Mouse (Mus musculus) thymus, postnatal 14 days (tissue): ENCODE results near the gene Adamts2.
A peak's percentile ranks its signal among the peaks of the same experiment; 100 is the strongest.

Source experiments
- DNase-seq: peaks from one replicate; pipeline ENCODE4 v3.0.0; 2021

Gene Adamts2

DNA sequence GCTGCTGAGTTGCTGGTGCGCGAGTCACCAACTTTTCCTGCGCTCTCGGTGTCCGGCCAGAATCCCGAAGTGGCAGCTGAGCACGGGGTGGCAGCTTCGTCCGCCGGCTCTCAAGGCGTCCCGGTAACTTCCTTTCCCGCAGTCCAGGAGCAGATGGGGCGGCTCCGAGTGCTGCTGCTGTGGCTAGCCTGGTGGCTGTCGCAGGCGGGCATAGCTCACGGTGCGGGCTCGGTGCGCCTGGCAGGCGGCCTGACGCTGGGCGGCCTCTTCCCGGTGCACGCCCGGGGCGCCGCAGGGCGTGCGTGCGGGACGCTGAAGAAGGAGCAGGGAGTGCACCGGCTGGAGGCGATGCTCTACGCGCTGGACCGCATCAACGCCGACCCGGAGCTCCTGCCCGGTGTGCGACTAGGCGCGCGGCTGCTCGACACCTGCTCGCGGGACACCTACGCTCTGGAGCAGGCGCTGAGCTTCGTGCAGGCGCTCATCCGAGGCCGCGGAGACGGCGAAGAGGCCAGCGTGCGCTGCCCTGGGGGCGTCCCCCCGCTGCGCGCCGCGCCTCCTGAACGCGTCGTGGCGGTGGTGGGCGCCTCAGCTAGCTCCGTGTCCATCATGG is 249.2 kb downstream of the Adamts2 start:
- DNase-seq = peak; percentile 46
